Mouse (Mus musculus) neural tube, embryonic 12.5 days (tissue): ENCODE data around the gene Hhipl1. TPM values are rescaled to one million over a fixed set of nuclear protein-coding genes. Genes with fewer than 3 reads are reported as not detected.

ENCODE experiments used
- ATAC-seq: fragments of 200-750 bp; cut with Nextera tagmentation; 2 replicates; pipeline ENCODE4 v1.8.0; 2017; ENCODE audit warnings: low read depth, mild to moderate bottlenecking, moderate TSS enrichment, moderate library complexity; ENCODE audit not compliant: low FRiP score
- H3K27ac ChIP-seq: fragments of 300-500 bp; sonication (generic); 2 replicates; pipeline ENCODE4 v1.5.1; 2016
- H3K27me3 ChIP-seq: fragments of 300-500 bp; sonication (generic); replicated peaks from 2 replicates; pipeline ENCODE4 v1.6.1; 2016; ENCODE audit warnings: mild to moderate bottlenecking
- H3K36me3 ChIP-seq: fragments of 300-500 bp; sonication (generic); 2 replicates; pipeline ENCODE4 v1.6.1; 2016; ENCODE audit warnings: mild to moderate bottlenecking
- H3K4me1 ChIP-seq: fragments of 300-500 bp; sonication (generic); 2 replicates; pipeline ENCODE4 v1.6.1; 2016
- H3K4me2 ChIP-seq: fragments of 300-500 bp; sonication (generic); replicated peaks from 2 replicates; pipeline ENCODE4 v1.6.1; 2016; ENCODE audit warnings: mild to moderate bottlenecking
- H3K4me3 ChIP-seq: fragments of 300-500 bp; sonication (generic); 2 replicates; pipeline ENCODE4 v1.5.1; 2016
- H3K9ac ChIP-seq: fragments of 300-500 bp; sonication (generic); 2 replicates; pipeline ENCODE4 v1.6.1; 2016; ENCODE audit warnings: mild to moderate bottlenecking
- H3K9me3 ChIP-seq: fragments of 300-500 bp; sonication (generic); 2 replicates; pipeline ENCODE4 v1.6.1; 2016; ENCODE audit warnings: mild to moderate bottlenecking
- WGBS: fragments of 180-500 bp; shearing (Covaris S2); methylation state at CpG from one replicate; pipeline ENCODE4 v1.1.7; 2016; 5-methylcytosine and 5-hydroxymethylcytosine counted together
- polyA plus RNA-seq: library from polyadenylated mRNA; unstranded; fragments of >200 nt; fragmentation: Nextera tagmentation; extraction: Ambion mirVana; gene quantifications from 2 replicates; pipeline ENCODE4 v1.2.1, GENCODE M21; 2016

The Hhipl1 gene
- polyA plus RNA-seq, 1 experiment from 2014 or later: 2.3 TPM

DNA sequence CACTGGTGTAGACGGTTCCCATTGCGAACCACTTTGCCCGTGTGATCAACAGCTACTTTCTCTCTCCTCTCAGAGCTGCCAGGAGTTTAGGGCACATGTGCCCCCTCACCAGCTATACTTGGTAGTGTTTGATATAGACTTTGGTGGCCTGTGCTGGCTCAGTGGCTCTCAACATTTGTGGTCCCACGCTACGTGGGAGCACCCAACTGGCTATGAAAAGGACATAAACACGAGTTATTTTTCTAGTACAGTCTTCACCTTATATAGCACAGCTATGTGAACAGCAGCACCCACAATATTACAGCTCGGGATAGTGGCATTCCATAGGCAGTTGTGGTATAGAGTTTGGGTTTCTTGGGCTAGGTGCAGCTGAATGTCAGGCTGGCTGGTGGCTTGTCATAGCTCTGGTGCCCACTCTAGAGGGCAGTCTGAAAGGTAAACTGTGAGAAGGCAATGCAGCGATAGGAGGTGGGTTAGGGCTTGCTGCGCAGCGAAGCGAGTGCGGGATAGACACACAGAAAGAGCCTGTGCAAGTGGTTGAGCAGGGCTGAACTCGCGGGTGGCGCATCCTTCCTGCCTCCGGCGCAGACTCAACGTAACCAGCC is 11.9 kb downstream of the Hhipl1 start:
- H3K4me1 ChIP-seq: peaks cover 45% of the 10 kb centered on the region
- peak overlapping the region; percentile 41 for H3K4me2 ChIP-seq
- 23% methylated on average over 18 of the region's 18 CpGs for WGBS
- H3K4me3 ChIP-seq: no peak overlapping the region
- ATAC-seq: no peak
- peaks cover 34% of the 10 kb centered on the region for H3K27me3 ChIP-seq
- H3K9me3 ChIP-seq: no peaks in the 10 kb centered on the region
- H3K9ac ChIP-seq: no peak overlapping the region
- H3K36me3 ChIP-seq: no peaks in the 10 kb centered on the region
- no peak overlapping the region for H3K27ac ChIP-seq

DNA sequence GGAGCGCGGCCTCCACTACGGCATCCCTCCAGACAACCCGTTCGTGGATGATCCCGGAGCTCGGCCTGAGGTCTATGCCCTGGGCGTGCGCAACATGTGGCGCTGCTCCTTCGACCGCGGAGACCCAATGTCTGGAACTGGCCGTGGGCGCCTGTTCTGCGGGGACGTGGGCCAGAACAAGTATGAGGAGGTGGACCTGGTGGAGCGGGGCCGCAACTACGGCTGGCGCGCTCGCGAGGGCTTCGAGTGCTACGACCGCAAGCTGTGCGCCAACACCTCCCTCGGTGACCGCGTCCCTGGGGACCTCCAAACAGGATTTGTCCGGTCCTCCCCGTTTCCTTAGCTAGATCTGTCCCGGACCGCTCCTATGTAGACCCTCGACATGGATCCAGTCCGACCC is 12.4 kb downstream of the Hhipl1 start:
- Histone ChIP-seq H3K4me2 (peak overlapping the region; percentile 41), H3K9ac (no peak overlapping the region), H3K36me3 (no peaks in the 10 kb centered on the region), H3K27me3 (peaks cover 34% of the 10 kb centered on the region), H3K4me1 (peaks cover 43% of the 10 kb centered on the region), H3K27ac (no peak overlapping the region), H3K4me3 (no peak overlapping the region), H3K9me3 (no peaks in the 10 kb centered on the region)
- ATAC-seq: no peak
- WGBS: 16% methylated on average over 37 of the region's 37 CpGs

DNA sequence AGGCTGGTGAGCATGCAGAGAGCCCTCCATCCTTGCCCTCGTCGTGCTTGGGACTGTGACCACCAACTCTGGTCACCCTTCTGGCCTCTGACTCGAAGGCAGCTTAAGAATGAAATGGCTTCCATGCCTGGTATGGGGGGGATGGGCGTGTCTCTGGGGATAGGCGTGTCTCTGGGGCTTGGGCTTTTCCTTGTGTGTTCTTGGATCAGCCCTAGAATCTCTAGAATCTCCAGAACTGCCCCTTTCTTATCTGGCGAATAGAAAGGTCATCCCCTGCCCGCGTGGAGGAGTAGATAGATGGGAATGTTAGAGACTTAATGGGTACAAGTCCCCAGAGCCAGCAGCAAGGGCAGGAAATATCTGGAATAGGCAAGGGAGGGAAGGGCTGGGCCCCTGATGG is 14.0 kb downstream of the Hhipl1 start:
- no peaks in the 10 kb centered on the region for H3K36me3 ChIP-seq
- no peak overlapping the region for H3K27ac ChIP-seq
- H3K4me1 ChIP-seq: peaks cover 43% of the 10 kb centered on the region
- no peak overlapping the region for H3K4me3 ChIP-seq
- WGBS: 7% methylated on average over 8 of the region's 8 CpGs
- no peak overlapping the region; the same call in 1 of the 2 replicates for H3K4me2 ChIP-seq
- 0 out of 2 replicates have a peak, but pooled peaks have one; percentile 10 for ATAC-seq
- peaks cover 34% of the 10 kb centered on the region for H3K27me3 ChIP-seq
- no peak overlapping the region for H3K9ac ChIP-seq
- no peaks in the 10 kb centered on the region for H3K9me3 ChIP-seq

DNA sequence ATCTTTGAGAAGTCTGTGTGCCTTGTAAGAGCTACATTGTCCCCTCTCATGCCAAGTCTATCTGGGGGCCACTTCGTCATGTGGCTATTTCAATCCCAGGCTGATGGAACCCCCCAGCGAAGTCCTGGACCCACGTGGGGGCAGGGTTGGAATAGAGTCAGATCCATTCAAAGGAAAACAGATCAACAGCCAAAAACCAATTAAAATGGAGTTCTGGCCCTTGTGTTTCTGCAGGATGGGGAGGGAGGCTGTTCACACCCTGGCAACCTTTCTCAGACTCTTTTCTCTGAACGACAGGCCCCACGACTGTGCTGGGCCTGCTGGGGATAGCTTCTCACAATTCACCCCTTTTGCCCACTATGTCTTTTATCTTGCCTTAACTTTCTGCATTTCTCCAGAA is 20.3 kb downstream of the Hhipl1 start:
- H3K9me3 ChIP-seq: no peaks in the 10 kb centered on the region
- H3K9ac ChIP-seq: no peak overlapping the region
- H3K27me3 ChIP-seq: peaks cover 33% of the 10 kb centered on the region
- ATAC-seq: no peak
- H3K36me3 ChIP-seq: no peaks in the 10 kb centered on the region
- H3K4me2 ChIP-seq: no peak overlapping the region
- H3K27ac ChIP-seq: no peak overlapping the region
- H3K4me1 ChIP-seq: peaks cover 18% of the 10 kb centered on the region
- no peak overlapping the region for H3K4me3 ChIP-seq
- 47% methylated on average over 5 of the region's 5 CpGs for WGBS

DNA sequence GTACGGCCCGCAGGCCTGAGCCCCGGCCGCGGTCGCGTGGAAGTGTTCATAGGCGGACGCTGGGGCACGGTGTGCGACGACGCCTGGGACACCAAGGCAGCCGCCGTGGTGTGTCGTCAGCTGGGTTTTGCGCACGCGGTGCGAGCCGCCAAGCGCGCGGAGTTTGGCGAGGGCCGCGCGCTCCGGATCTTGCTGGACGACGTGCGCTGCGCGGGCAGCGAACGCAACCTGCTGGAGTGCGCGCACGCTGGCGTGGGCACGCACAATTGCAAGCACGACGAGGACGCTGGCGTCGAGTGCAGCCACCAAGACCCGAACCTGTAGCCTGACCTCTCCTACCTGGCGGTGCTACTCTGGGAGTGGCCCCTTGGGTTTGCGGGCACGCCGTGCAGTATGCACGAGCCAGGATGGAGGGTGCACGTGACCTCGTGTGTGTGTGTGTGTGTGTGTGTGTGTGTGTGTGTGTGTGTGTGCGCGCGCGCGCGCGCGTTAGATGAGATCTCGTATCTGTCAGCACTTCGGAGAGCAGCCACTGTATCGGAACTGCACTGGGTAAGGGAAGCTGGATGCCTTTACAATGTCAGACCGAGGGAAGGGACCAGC is 21.9 kb downstream of the Hhipl1 start:
- H3K9ac ChIP-seq: peak overlapping the region; percentile 14; the same call in 1 of the 2 replicates
- no peaks in the 10 kb centered on the region for H3K9me3 ChIP-seq
- peak overlapping the region; percentile 69 for H3K4me2 ChIP-seq
- no peaks in the 10 kb centered on the region for H3K36me3 ChIP-seq
- peaks cover 16% of the 10 kb centered on the region for H3K4me1 ChIP-seq
- peak; percentile 51; the same call in 1 of the 2 replicates for ATAC-seq
- H3K4me3 ChIP-seq: peak overlapping the region; percentile 38
- 3% methylated on average over 66 of the region's 66 CpGs for WGBS
- no peak overlapping the region for H3K27ac ChIP-seq
- peaks cover 33% of the 10 kb centered on the region for H3K27me3 ChIP-seq

DNA sequence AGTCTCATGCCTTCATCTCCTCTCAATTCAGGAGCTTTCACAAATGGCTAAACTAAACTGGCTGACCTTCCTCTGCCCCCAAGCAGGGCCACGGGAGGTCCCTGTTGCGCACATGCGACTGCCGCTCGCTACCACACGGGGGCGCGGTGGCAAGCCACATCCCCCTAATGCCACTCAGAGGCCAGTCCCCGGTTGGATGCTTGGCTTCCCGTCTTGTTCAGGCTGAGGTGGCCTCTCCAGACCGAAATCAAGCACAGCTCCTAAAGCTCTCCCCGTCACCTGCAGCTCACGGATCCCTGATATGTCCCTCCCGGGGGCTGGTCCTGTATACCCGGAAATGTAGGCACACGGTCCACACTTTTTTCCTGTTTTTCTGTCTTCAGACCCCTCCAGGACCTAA is 27.0 kb downstream of the Hhipl1 start:
- peak; percentile 35 for ATAC-seq
- Histone ChIP-seq H3K27me3 (peaks cover 25% of the 10 kb centered on the region), H3K36me3 (no peaks in the 10 kb centered on the region), H3K27ac (no peak overlapping the region), H3K4me2 (peak overlapping the region; percentile 99), H3K9me3 (no peaks in the 10 kb centered on the region), H3K9ac (0 out of 2 replicates have a peak overlapping the region, but pooled peaks have one; percentile 17), H3K4me3 (peak overlapping the region; percentile 63), H3K4me1 (peaks cover 25% of the 10 kb centered on the region)
- under 1% methylated on average over 16 of the region's 16 CpGs for WGBS

DNA sequence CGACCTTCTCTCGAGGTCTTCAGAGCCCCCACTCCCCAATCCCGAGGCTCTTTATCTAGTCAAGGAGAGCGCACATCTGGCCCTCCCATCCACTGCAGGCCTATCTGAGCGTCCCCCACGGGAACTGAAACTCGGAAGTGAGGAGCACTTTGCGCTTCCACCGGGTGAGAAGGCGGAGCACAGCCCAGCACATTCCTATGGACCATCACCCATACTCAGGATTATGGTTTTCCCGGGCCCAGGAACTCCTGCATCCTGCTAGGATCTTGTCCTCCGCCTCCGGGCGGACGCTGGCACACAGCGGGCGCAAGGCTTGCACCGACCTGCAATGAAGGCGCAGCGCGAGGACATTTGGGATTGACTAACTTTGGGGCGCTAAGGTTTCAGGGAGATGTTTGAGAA is 27.4 kb downstream of the Hhipl1 start:
- 0 out of 2 replicates have a peak overlapping the region, but pooled peaks have one; percentile 17 for H3K9ac ChIP-seq
- ATAC-seq: peak; percentile 54
- 1% methylated on average over 22 of the region's 22 CpGs for WGBS

DNA sequence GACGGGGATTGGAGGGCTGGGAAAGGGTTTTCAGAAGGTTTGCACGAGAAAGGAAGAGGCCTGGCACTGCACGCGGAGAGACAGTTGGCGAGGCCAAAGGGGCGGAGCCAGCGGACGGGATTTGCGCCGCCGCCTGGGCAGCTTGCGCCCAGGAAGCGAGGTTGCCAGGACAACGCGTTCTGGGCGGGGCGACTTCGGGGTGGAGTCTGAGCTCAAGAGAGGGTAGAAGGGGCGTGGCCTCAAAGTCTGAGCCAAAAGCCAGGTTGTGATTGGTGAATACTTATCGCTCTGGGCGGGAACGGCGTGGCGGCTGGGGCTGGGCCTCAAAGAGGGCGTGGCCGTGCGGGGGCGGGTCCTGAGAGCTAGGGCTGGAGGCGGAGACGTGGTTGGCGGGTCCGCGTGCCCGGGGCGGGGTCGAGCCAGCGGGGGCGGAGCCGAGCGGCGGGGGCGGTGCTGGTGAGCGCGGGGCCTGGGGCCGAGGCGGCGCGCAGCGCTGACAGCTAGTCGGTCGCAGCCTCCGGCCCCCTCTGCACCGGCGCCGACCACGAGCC is 27.9 kb downstream of the Hhipl1 start, which contains the start of gene Cyp46a1:
Gene Cyp46a1, plus strand, starts transcription at position 487 of the 551 bp plus-strand sequence.
- H3K9me3 ChIP-seq: no peaks in the 10 kb centered on the region
- H3K4me3 ChIP-seq: peak within 1 kb of the TSS; percentile 63
- no peak within 1 kb of the TSS for H3K27ac ChIP-seq
- peaks cover 16% of the 10 kb centered on the region for H3K27me3 ChIP-seq
- peaks cover 22% of the 10 kb centered on the region for H3K4me1 ChIP-seq
- peak within 1 kb of the TSS; percentile 67 for H3K9ac ChIP-seq
- peak; percentile 89 for ATAC-seq
- H3K36me3 ChIP-seq: no peaks in the 10 kb centered on the region
- under 1% methylated on average over 54 of the region's 56 CpGs for WGBS
- H3K4me2 ChIP-seq: peak within 1 kb of the TSS; percentile 99

More for the DNA sequence above, 27.4 kb downstream of the Hhipl1 start:
- H3K4me3 ChIP-seq: peak overlapping the region; percentile 63
- no peaks in the 10 kb centered on the region for H3K36me3 ChIP-seq
- H3K27me3 ChIP-seq: peaks cover 21% of the 10 kb centered on the region
- H3K4me1 ChIP-seq: peaks cover 20% of the 10 kb centered on the region
- H3K4me2 ChIP-seq: peak overlapping the region; percentile 99
- no peak overlapping the region for H3K27ac ChIP-seq
- H3K9me3 ChIP-seq: no peaks in the 10 kb centered on the region

DNA sequence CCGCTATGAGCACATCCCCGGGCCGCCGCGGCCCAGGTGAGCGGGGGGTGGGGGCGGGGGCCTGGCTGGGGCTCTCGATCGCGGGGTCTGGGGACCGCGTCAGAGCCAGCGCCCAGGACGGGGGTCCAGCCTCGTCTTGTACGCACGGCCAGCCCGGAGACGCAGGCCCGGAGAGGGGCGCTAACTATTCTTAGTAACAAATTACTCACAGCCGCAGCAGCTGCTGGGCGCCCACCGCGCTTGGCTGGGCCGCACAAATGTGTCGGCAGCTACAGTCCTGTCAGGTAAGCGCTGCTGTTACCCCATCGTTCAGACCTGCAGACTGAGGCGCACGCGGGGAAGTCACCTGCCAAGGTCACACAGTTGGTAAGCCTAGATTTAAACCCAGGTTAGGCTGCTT is 28.5 kb downstream of the Hhipl1 start:
- Histone ChIP-seq H3K9ac (peak overlapping the region; percentile 67), H3K4me2 (peak overlapping the region; percentile 99), H3K27me3 (peaks cover 13% of the 10 kb centered on the region), H3K9me3 (no peaks in the 10 kb centered on the region), H3K27ac (no peak overlapping the region), H3K4me1 (peaks cover 22% of the 10 kb centered on the region), H3K4me3 (peak overlapping the region; percentile 63), H3K36me3 (no peaks in the 10 kb centered on the region)
- 1% methylated on average over 32 of the region's 32 CpGs for WGBS
- peak; percentile 28 for ATAC-seq

DNA sequence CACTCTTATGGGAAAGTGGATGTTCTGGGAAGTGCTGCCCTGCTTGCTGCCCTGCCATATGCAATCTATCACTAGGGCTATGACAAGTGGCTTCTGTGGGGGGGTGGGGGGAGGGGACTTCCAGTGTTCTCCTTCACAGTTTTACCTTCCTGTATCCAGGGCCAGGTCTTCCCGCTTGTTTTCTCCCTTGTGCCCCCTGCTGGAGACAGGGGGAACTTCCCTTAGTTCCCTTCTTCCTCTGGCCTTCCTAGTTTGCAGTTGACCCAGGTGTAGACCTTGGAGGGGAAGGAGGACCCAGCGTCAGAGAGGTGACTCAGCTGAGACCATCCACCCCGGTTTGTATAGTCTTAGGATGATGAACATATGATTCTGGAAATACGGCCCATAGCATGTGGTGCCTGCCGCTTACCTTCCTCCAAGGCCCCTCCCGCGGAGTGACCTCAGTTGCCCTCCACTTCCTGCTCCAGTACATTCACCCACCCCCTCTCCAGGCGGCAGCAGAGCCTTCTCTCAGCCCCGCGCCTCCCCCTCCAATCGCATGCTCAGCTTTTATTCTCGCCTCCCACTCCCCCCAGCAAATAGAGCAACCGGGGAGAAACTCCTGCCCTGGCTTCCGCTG is 32.6 kb downstream of the Hhipl1 start:
- no peak overlapping the region for H3K27ac ChIP-seq
- H3K9ac ChIP-seq: no peak overlapping the region
- H3K36me3 ChIP-seq: no peaks in the 10 kb centered on the region
- H3K27me3 ChIP-seq: peaks cover 9% of the 10 kb centered on the region; the same call in 1 of the 2 replicates
- no peak for ATAC-seq
- H3K9me3 ChIP-seq: no peaks in the 10 kb centered on the region
- peaks cover 12% of the 10 kb centered on the region for H3K4me1 ChIP-seq
- 37% methylated on average over 14 of the region's 14 CpGs for WGBS
- H3K4me2 ChIP-seq: no peak overlapping the region; the same call in 1 of the 2 replicates
- H3K4me3 ChIP-seq: no peak overlapping the region

DNA sequence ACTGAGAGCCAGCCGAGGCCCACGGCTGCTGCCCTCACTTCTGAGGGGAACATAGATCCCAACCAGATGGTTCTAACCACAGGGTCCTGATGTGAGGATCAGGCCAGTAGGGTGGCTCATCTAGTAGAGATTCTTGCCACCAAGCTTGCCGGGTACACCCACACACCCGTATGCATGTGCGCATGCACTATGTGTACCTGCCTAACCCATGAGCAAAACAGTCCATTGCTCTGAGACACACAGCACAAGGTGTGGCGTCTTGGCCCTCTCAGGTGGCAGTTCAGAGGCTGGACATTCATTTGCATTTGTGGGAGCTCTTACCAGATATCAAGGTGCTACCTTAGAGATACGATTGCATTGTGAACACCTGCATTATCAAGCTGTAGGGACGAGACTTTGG is 42.1 kb downstream of the Hhipl1 start:
- H3K36me3 ChIP-seq: no peaks in the 10 kb centered on the region
- WGBS: 88% methylated on average over 8 of the region's 8 CpGs

DNA sequence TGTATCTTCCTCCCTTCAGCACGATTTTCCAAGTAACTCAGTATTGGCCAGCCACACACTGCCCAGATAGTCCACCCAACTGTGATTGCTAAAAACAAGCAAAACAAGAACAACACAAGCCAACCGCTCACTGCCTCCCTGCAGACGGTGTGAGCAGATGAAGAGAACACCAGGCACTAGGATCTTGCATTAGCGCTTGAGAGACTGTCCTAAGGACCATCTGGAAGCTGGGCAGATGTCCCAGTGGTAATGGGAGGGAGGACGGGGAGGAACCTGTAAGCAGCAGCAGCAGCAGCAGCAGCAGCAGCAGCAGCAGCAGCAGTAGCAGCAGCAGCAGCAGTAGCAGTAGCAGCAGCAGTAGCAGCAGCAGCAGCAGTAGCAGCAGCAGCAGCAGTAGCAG is 43.0 kb downstream of the Hhipl1 start:
- H3K27me3 ChIP-seq: peaks cover 29% of the 10 kb centered on the region
- WGBS: 73% methylated on average over 5 of the region's 5 CpGs
- no peak for ATAC-seq
- H3K27ac ChIP-seq: no peak overlapping the region
- peaks cover 8% of the 10 kb centered on the region; the same call in 1 of the 2 replicates for H3K4me1 ChIP-seq
- H3K4me3 ChIP-seq: no peak overlapping the region
- no peaks in the 10 kb centered on the region for H3K36me3 ChIP-seq
- no peaks in the 10 kb centered on the region for H3K9me3 ChIP-seq
- H3K4me2 ChIP-seq: no peak overlapping the region
- H3K9ac ChIP-seq: no peak overlapping the region

More for the DNA sequence above, 42.1 kb downstream of the Hhipl1 start:
- no peak for ATAC-seq
- Histone ChIP-seq H3K4me3 (no peak overlapping the region), H3K4me1 (peaks cover 8% of the 10 kb centered on the region; the same call in 1 of the 2 replicates), H3K9ac (no peak overlapping the region), H3K27ac (no peak overlapping the region), H3K9me3 (no peaks in the 10 kb centered on the region), H3K27me3 (peaks cover 21% of the 10 kb centered on the region), H3K4me2 (no peak overlapping the region)
